Mouse (Mus musculus): ENCODE data around the gene Tex30.

Gene Tex30

GRCm38 (mm10) chr1:44042555-44042915 lies 59.7 kb downstream of the Tex30 start:
- DNase-seq (ENCODE audit: low spot score): no peak

- DNase-seq (ENCODE audit: low spot score): peak; percentile 76
These were observed 60.3 kb downstream of the Tex30 start for GRCm38 (mm10) chr1:44041797-44042554.
